Mouse (Mus musculus): ENCODE measurements around the gene Fbxw14. TPM values are rescaled to one million over a fixed set of nuclear protein-coding genes. Genes with fewer than 3 reads are reported as not detected.
"Not testable (repeated sequence)": the region's sequence is repeated elsewhere in the genome, so short reads cannot be mapped to it uniquely, and the experiment has no call there.

Gene Fbxw14
- polyA plus RNA-seq (2014; fragmentation: Nextera tagmentation; extraction: Ambion mirVana): not detected in 2 replicates

GRCm38 (mm10) chr9:109287576-109287975 is at the start of gene Fbxw14:
Gene Fbxw14 (minus strand): TSS chr9:109287676.
- not testable (repeated sequence) for H3K27me3 ChIP-seq (ENCODE audit: control insufficient read depth, insufficient read depth, low read length); H3K4me2 ChIP-seq (ENCODE audit: low read depth); H3K36me3 ChIP-seq (ENCODE audit: control insufficient read depth, insufficient read depth, low read length); ATAC-seq (ENCODE audit: insufficient read depth, low FRiP score, low TSS enrichment); H3K4me1 ChIP-seq (ENCODE audit: control insufficient read depth, insufficient read depth, low read length); H3K4me3 ChIP-seq (ENCODE audit: low read depth, low read length); H3K9ac ChIP-seq (ENCODE audit: low read length); H3K27ac ChIP-seq (ENCODE audit: low read depth, low read length); H3K9me3 ChIP-seq (ENCODE audit: control insufficient read depth, low read length); DNase-seq (ENCODE audit: low spot score)
- no CpG with 5 or more reads among the region's 1 CpGs for WGBS

GRCm38 (mm10) chr9:109263041-109263440 is 24.4 kb downstream of the Fbxw14 start:
- no peak for DNase-seq (ENCODE audit: low spot score)
- H3K27me3 ChIP-seq (ENCODE audit: control insufficient read depth, insufficient read depth, low read length): no peaks in the 10 kb centered on the region
- no peak overlapping the region for H3K4me3 ChIP-seq (ENCODE audit: low read depth, low read length)
- H3K4me2 ChIP-seq (ENCODE audit: low read depth): no peak overlapping the region
- no peak overlapping the region for H3K27ac ChIP-seq (ENCODE audit: low read depth, low read length)
- ATAC-seq (ENCODE audit: insufficient read depth, low FRiP score, low TSS enrichment): no peak
- H3K9me3 ChIP-seq (ENCODE audit: control insufficient read depth, low read length): no peaks in the 10 kb centered on the region
- no peaks in the 10 kb centered on the region for H3K4me1 ChIP-seq (ENCODE audit: control insufficient read depth, insufficient read depth, low read length)
- no peaks in the 10 kb centered on the region for H3K36me3 ChIP-seq (ENCODE audit: control insufficient read depth, insufficient read depth, low read length)
- WGBS: 84% methylated on average over 2 of the region's 2 CpGs
- no peak overlapping the region for H3K9ac ChIP-seq (ENCODE audit: low read length)

- Histone ChIP-seq H3K4me1 (ENCODE audit: control insufficient read depth, insufficient read depth, low read length) (no peaks in the 10 kb centered on the region), H3K9ac (ENCODE audit: low read length) (no peak within 1 kb of the TSS), H3K4me2 (ENCODE audit: low read depth) (no peak within 1 kb of the TSS), H3K4me3 (ENCODE audit: low read depth, low read length) (no peak within 1 kb of the TSS), H3K9me3 (ENCODE audit: control insufficient read depth, low read length) (no peaks in the 10 kb centered on the region), H3K36me3 (ENCODE audit: control insufficient read depth, insufficient read depth, low read length) (no peaks in the 10 kb centered on the region), H3K27ac (ENCODE audit: low read depth, low read length) (no peak within 1 kb of the TSS), H3K27me3 (ENCODE audit: control insufficient read depth, insufficient read depth, low read length) (no peaks in the 10 kb centered on the region)
- ATAC-seq (ENCODE audit: insufficient read depth, low FRiP score, low TSS enrichment): no peak
- DNase-seq (ENCODE audit: low spot score): no peak
- 83% methylated on average over 1 of the region's 1 CpGs for WGBS
Observed at GRCm38 (mm10) chr9:109234654-109235053, 52.8 kb downstream of the Fbxw14 start, which contains the start of gene Fbxw20. Gene Fbxw20 (minus strand): TSS chr9:109234754.

Other genes with a start within 250 kb of the Fbxw14 start
- 30.9 and 34.7 TPM in 2 replicates for gene Shisa5, start 249.1 kb downstream of the Fbxw14 start, polyA plus RNA-seq (2014; fragmentation: Nextera tagmentation; extraction: Ambion mirVana)
- gene Trex1, start 227.9 kb downstream of the Fbxw14 start, polyA plus RNA-seq (2014; fragmentation: Nextera tagmentation; extraction: Ambion mirVana): 6.9 and 7.8 TPM in 2 replicates
- 25.3 and 26.4 TPM in 2 replicates for gene Atrip, start 213.6 kb downstream of the Fbxw14 start, polyA plus RNA-seq (2014; fragmentation: Nextera tagmentation; extraction: Ambion mirVana)
- 13.4 and 15.1 TPM in 2 replicates for gene Ccdc51, start 205.2 kb downstream of the Fbxw14 start, polyA plus RNA-seq (2014; fragmentation: Nextera tagmentation; extraction: Ambion mirVana)
- gene Tma7, start 205.1 kb downstream of the Fbxw14 start, polyA plus RNA-seq (2014; fragmentation: Nextera tagmentation; extraction: Ambion mirVana): 719 and 756 TPM in 2 replicates
- 18.3 and 19.1 TPM in 2 replicates for gene Plxnb1, start 192.3 kb downstream of the Fbxw14 start, polyA plus RNA-seq (2014; fragmentation: Nextera tagmentation; extraction: Ambion mirVana)
- gene Fbxw21, start 125.6 kb downstream of the Fbxw14 start, polyA plus RNA-seq (2014; fragmentation: Nextera tagmentation; extraction: Ambion mirVana): not detected in 2 replicates
- gene Fbxw13, start 91.7 kb downstream of the Fbxw14 start, polyA plus RNA-seq (2014; fragmentation: Nextera tagmentation; extraction: Ambion mirVana): not detected in 2 replicates
- gene Fbxw20, start 52.9 kb downstream of the Fbxw14 start, polyA plus RNA-seq (2014; fragmentation: Nextera tagmentation; extraction: Ambion mirVana): not detected in 2 replicates
- not detected in 2 replicates for gene Fbxw28, start 52.0 kb upstream of the Fbxw14 start, polyA plus RNA-seq (2014; fragmentation: Nextera tagmentation; extraction: Ambion mirVana)
- gene Fbxw22, start 116.6 kb upstream of the Fbxw14 start, polyA plus RNA-seq (2014; fragmentation: Nextera tagmentation; extraction: Ambion mirVana): not detected in 2 replicates
- gene Fbxw16, start 161.5 kb upstream of the Fbxw14 start, polyA plus RNA-seq (2014; fragmentation: Nextera tagmentation; extraction: Ambion mirVana): not detected in 2 replicates
- not detected in 2 replicates for gene Fbxw19, start 208.2 kb upstream of the Fbxw14 start, polyA plus RNA-seq (2014; fragmentation: Nextera tagmentation; extraction: Ambion mirVana)